Comparison of ENCODE assay signal across 17 mouse cellular contexts in the genomic region with DNA sequence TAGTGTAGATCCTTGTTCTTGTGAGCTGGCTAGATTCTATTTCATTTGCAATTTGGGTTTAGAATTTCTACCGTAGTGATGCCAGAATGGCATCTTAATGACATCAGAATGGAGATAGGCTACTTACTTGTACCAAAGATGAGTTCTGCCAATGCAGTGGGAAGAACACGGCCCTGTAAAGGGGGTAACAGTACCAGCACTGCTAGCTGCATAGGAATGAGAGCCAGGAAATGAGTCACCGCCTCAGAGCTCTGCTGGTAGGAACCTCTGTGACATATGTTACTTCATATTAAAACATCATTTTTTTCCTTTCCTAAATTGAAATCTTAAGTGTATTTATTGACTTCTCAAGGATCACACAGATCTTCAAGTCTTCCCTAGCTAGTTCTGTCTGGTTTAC.
DNase-seq lines count a peak whose midpoint lies in the region; ATAC-seq lines count a peak whose summit lies in the region.
"Had no signal": no experiment of that assay in that cellular context is flagged by ENCODE, and none has a peak within 500 bp of the region (broad histone marks: within the 10 kb centered on the region; RNA-seq: fewer than 3 reads in every experiment).

No protein-coding gene starts in this region.

- H3K36me3 ChIP-seq in intestine, embryonic 15.5 days = no peaks in the 10 kb centered on the region
- H3K36me3 ChIP-seq in heart, embryonic 10.5 days = peaks cover 6% of the 10 kb centered on the region; the same call in 1 of the 2 replicates
- H3K36me3 ChIP-seq: hindbrain, embryonic 10.5 days; liver, embryonic 13.5 days; stomach, embryonic 15.5 days had no signal

- no peak overlapping the region for H3K9ac ChIP-seq in intestine, embryonic 15.5 days
- H3K9ac ChIP-seq: embryonic facial prominence, embryonic 13.5 days; forebrain, embryonic 13.5 days; liver, embryonic 13.5 days; stomach, embryonic 15.5 days had no signal

- H3K4me2 ChIP-seq in intestine, embryonic 15.5 days (replicated peaks) = no peak overlapping the region
- H3K4me2 ChIP-seq: embryonic facial prominence, embryonic 13.5 days; forebrain, embryonic 13.5 days; liver, embryonic 13.5 days; stomach, embryonic 15.5 days had no signal

- H3K4me3 ChIP-seq in intestine, embryonic 15.5 days (replicated peaks) = no peak overlapping the region
- H3K4me3 ChIP-seq in heart, embryonic 10.5 days = no peak overlapping the region
- H3K4me3 ChIP-seq: embryonic facial prominence, embryonic 13.5 days; forebrain, embryonic 13.5 days; hindbrain, embryonic 10.5 days; liver, embryonic 13.5 days; stomach, embryonic 15.5 days had no signal

- H3K27ac ChIP-seq in intestine, embryonic 15.5 days = no peak overlapping the region
- no peak overlapping the region for H3K27ac ChIP-seq in heart, embryonic 10.5 days
- H3K27ac ChIP-seq: embryonic facial prominence, embryonic 13.5 days; forebrain, embryonic 13.5 days; hindbrain, embryonic 10.5 days; liver, embryonic 13.5 days; stomach, embryonic 15.5 days had no signal

- WGBS in intestine, embryonic 15.5 days = 72% methylated on average over 3 of the region's 3 CpGs
- 67% methylated on average over 3 of the region's 3 CpGs for WGBS in heart, embryonic 10.5 days

- H3K9me3 ChIP-seq in intestine, embryonic 15.5 days = no peaks in the 10 kb centered on the region
- no peaks in the 10 kb centered on the region for H3K9me3 ChIP-seq in heart, embryonic 10.5 days
- H3K9me3 ChIP-seq: embryonic facial prominence, embryonic 13.5 days; forebrain, embryonic 13.5 days; hindbrain, embryonic 10.5 days; liver, embryonic 13.5 days; stomach, embryonic 15.5 days had no signal

- H3K27me3 ChIP-seq in intestine, embryonic 15.5 days (replicated peaks) = no peaks in the 10 kb centered on the region
- peaks cover 6% of the 10 kb centered on the region; the same call in 1 of the 2 replicates for H3K27me3 ChIP-seq in heart, embryonic 10.5 days (ENCODE audit: insufficient read depth, poor library complexity, severe bottlenecking)
- H3K27me3 ChIP-seq: embryonic facial prominence, embryonic 13.5 days; forebrain, embryonic 13.5 days; liver, embryonic 13.5 days; stomach, embryonic 15.5 days had no signal

- no peaks in the 10 kb centered on the region for H3K4me1 ChIP-seq in intestine, embryonic 15.5 days (replicated peaks)
- H3K4me1 ChIP-seq in heart, embryonic 10.5 days = no peaks in the 10 kb centered on the region
- H3K4me1 ChIP-seq: embryonic facial prominence, embryonic 13.5 days; liver, embryonic 13.5 days; stomach, embryonic 15.5 days had no signal

- DNase-seq in cerebellum, adult 18-20 months = peak; percentile 10 to 37
- DNase-seq in cerebellum, postnatal 36 days = no peak
- peak; percentile 25 for DNase-seq in layer of hippocampus, adult 11-12 months (ENCODE audit: low spot score)
- no peak for DNase-seq in layer of hippocampus, postnatal 25 days (ENCODE audit: extremely low spot score in 1 of 2, low spot score in 1 of 2)
- DNase-seq in 3134 (ENCODE audit: extremely low read depth, insufficient read length, low spot score) = peak; percentile 32
- DNase-seq in brain, adult 2 months (ENCODE audit: low read depth, low spot score) = peak; percentile 91
- DNase-seq in heart, embryonic 10.5 days (ENCODE audit: low spot score) = no peak
- DNase-seq: adrenal gland, postnatal 14 days; kidney, adult 9 months; liver, embryonic 13.5 days; spleen, adult 18-20 months; thymus, postnatal 14 days had no signal

- no peak for ATAC-seq in intestine, embryonic 15.5 days
- ATAC-seq: forebrain, embryonic 13.5 days had no signal

Comparison
In these comparisons a context has a peak if more than half of its experiments do, and no peak if none do; other contexts are left out.
1. DNase-seq: peak in cerebellum, adult 18-20 months (2 of 2), layer of hippocampus, adult 11-12 months (single experiment), 3134 (single experiment) and brain, adult 2 months (single experiment); none in cerebellum, postnatal 36 days (0 of 2), layer of hippocampus, postnatal 25 days (0 of 2) and heart, embryonic 10.5 days (single experiment).